Mouse (Mus musculus): ENCODE measurements around the gene Rasl12.

DNA sequence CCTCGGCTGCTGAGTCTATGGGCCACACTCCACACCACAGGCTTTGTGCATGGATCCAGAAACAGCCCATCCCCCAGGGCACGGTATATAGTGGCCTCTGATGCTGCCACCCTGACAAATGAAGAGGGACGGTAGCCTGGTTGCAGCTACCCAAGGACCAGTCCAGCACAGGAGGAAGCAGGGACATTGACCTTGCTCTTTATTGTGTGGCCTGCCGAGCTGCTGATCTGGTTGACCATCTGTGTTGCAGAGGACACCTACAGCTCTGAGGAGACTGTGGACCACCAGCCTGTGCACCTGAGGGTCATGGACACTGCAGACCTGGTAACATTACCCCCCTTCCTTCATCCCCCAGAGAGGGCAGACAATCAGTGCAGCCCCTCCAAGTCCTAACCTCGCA, 9.0 kb downstream of the Rasl12 start:
- no peak for TF ChIP-seq MAX (IDR thresholded peaks at IDR 0.05)
- no peak for TF ChIP-seq CTCF (IDR thresholded peaks at IDR 0.05; ENCODE audit: control insufficient read depth, insufficient read depth, insufficient read length)

Measured in C2C12 (cell line).